Mouse (Mus musculus) ES-Bruce4 (cell line): ENCODE measurements around the gene Rbm6.

Source experiments
- CTCF ChIP-seq: IDR thresholded peaks from one replicate; pipeline ENCODE4 v1.8.1; 2011; ENCODE audit warnings: low read depth, low read length
- POLR2A ChIP-seq: IDR thresholded peaks from one replicate; pipeline ENCODE4 v1.8.1; 2011; ENCODE audit warnings: low read length; ENCODE audit not compliant: insufficient read depth

DNA sequence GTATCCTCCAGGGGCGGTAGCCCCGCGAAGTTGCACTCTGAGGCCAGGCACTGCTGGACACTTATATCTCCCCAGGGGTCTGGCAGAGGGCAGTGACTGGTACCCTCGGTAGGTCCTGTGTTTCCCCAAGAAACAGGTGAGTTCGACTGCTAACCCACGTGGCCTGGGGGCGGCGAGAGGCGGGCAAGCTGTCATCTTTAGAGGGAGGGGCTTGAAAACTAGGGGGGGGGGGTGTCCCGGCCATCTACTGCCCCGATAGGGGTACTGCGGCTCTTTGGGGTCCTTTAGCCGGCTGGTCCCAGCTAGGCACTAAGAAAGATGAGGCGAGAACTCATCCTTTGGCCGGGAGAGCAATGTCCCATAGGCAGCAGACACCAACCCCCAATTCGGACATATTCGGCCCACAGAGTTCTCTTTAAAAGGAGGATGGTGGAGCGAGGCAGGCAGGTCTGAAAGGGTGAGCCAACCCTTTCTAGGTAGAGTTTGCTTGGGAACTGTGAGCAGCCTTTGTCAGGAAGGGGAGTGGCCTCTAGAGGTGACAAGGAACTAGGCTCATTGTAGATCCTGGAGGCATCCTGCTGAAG lies 15.3 kb upstream of the Rbm6 start:
- TF ChIP-seq POLR2A (no peak), CTCF (no peak)
